Mouse (Mus musculus) hindbrain, embryonic 14.5 days (tissue): ENCODE data around the gene Nkx2-1. TPM values are rescaled to one million over a fixed set of nuclear protein-coding genes. Genes with fewer than 3 reads are reported as not detected.

Experiments used
- ATAC-seq: fragments of 200-750 bp; cut with Nextera tagmentation; 2 replicates; pipeline ENCODE4 v1.8.0; 2017; ENCODE audit warnings: moderate number of reproducible peaks, mild to moderate bottlenecking, moderate TSS enrichment, moderate library complexity; ENCODE audit not compliant: low FRiP score
- DNase-seq: peaks from one replicate; pipeline ENCODE4 v3.0.0-alpha.2; 2015; ENCODE audit warnings: low spot score
- H3K27ac ChIP-seq: fragments of 300-500 bp; sonication (generic); 2 replicates; pipeline ENCODE4 v1.5.1; 2014; ENCODE audit warnings: mild to moderate bottlenecking, moderate library complexity
- H3K27me3 ChIP-seq: fragments of 300-500 bp; sonication (generic); 2 replicates; pipeline ENCODE4 v1.6.1; 2014; ENCODE audit warnings: mild to moderate bottlenecking, low read length, mixed read lengths; ENCODE audit not compliant: control insufficient read depth, insufficient read depth
- H3K36me3 ChIP-seq: fragments of 300-500 bp; sonication (generic); replicated peaks from 2 replicates; pipeline ENCODE4 v1.6.1; 2014; ENCODE audit not compliant: control insufficient read depth, insufficient read depth
- H3K4me1 ChIP-seq: fragments of 300-500 bp; sonication (generic); replicated peaks from 2 replicates; pipeline ENCODE4 v1.6.1; 2014; ENCODE audit warnings: antibody characterized with exemption, low read length, mixed read lengths; ENCODE audit not compliant: control insufficient read depth, insufficient read depth
- H3K4me2 ChIP-seq: fragments of 300-500 bp; sonication (generic); replicated peaks from 2 replicates; pipeline ENCODE4 v1.6.1; 2014; ENCODE audit warnings: mild to moderate bottlenecking, moderate library complexity
- H3K4me3 ChIP-seq: fragments of 300-500 bp; sonication (generic); replicated peaks from 2 replicates; pipeline ENCODE4 v1.5.1; 2014; ENCODE audit warnings: mild to moderate bottlenecking, low read length
- H3K9ac ChIP-seq: fragments of 300-500 bp; sonication (generic); 2 replicates; pipeline ENCODE4 v1.6.1; 2014
- H3K9me3 ChIP-seq: fragments of 300-500 bp; sonication (generic); 2 replicates; pipeline ENCODE4 v1.6.1; 2016; ENCODE audit warnings: low read length; ENCODE audit not compliant: control insufficient read depth
- WGBS: fragments of 180-500 bp; shearing (Covaris S2); extraction: QIAGEN DNeasy Blood & Tissue Kit; methylation state at CpG from one replicate; pipeline ENCODE4 v1.1.7; 2014; 5-methylcytosine and 5-hydroxymethylcytosine counted together
- polyA plus RNA-seq: library from polyadenylated mRNA; unstranded; fragments of >200 nt; fragmentation: Nextera tagmentation; extraction: Ambion mirVana; gene quantifications from 2 replicates; pipeline ENCODE4 v1.2.1, GENCODE M21; 2014

Nkx2-1 gene
- polyA plus RNA-seq, 1 experiment from 2014 or later: not detected

DNA sequence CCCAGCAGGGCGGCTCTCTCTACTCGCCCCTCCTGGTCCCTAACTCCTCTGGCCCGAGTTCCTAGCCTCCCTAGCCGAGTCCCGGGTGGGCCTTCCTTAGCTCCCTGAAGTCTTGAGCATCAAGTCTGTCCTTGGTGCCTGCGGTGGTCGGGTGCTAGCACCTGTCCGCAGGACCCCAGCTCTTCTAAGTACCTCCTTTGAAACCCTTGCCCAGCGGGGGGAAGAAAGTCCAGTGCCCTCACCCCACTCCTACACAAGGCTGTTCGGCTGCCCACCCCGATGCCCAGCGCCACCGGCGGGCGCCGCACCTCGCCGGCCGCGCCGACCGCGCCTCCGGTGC lies 2.4 kb downstream of the Nkx2-1 start:
- no peak overlapping the region for H3K27ac ChIP-seq
- no peaks in the 10 kb centered on the region for H3K4me1 ChIP-seq
- H3K9ac ChIP-seq: no peak overlapping the region
- no peaks in the 10 kb centered on the region for H3K9me3 ChIP-seq
- no peak for DNase-seq
- peaks cover 98% of the 10 kb centered on the region for H3K27me3 ChIP-seq
- H3K4me2 ChIP-seq: peak overlapping the region; percentile 31
- WGBS: under 1% methylated on average over 24 of the region's 24 CpGs
- peak overlapping the region; percentile 11; the same call in 1 of the 2 replicates for H3K4me3 ChIP-seq
- H3K36me3 ChIP-seq: no peaks in the 10 kb centered on the region
- peak; percentile 31; the same call in 1 of the 2 replicates for ATAC-seq

DNA sequence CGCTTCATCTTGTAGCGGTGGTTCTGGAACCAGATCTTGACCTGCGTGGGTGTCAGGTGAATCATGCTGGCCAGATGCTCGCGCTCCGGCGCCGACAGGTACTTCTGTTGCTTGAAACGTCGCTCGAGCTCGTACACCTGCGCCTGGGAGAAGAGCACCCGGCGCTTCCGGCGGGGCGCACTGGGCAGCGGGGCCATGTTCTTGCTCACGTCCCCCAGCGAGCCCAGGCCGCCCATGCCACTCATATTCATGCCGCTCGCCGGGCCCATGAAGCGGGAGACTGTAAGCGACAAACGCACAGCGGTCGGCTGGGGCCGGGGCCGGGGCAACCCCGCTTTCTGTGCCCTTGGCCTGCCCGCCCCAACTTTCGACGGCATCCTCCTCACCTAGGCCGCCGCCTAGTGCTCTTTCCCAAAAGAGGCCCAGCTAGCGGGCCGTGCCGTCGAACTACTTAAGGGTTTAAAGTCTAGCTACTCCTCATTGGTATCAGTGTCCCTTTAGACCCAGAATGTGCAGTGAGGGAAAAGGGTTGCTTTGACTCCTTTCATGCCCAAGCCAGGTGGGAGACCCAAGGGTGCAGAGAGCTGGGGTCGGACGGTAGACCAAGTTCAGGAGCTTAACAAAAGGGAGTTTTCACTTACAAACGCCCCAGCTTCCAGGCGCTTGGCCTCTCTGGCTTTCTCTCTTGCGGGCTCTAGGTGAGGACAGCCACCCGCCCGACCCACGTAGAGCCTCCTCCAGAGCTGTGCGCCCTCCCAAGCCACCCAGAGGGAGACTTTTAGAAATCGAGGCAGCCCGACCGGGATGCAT lies 3.0 kb downstream of the Nkx2-1 start:
- Histone ChIP-seq H3K4me3 (no peak overlapping the region), H3K4me2 (no peak overlapping the region), H3K9me3 (no peaks in the 10 kb centered on the region), H3K27me3 (peaks cover 98% of the 10 kb centered on the region), H3K4me1 (no peaks in the 10 kb centered on the region), H3K27ac (no peak overlapping the region), H3K9ac (no peak overlapping the region), H3K36me3 (no peaks in the 10 kb centered on the region)
- ATAC-seq (no peak), DNase-seq (no peak)
- WGBS: 1% methylated on average over 54 of the region's 54 CpGs

- H3K4me1 ChIP-seq: no peaks in the 10 kb centered on the region
- no peak for DNase-seq
- no peak overlapping the region for H3K9ac ChIP-seq
- peak overlapping the region; percentile 15; the same call in 1 of the 2 replicates for H3K4me2 ChIP-seq
- H3K36me3 ChIP-seq: no peaks in the 10 kb centered on the region
- WGBS: under 1% methylated on average over 48 of the region's 50 CpGs
- H3K9me3 ChIP-seq: no peaks in the 10 kb centered on the region
- H3K27ac ChIP-seq: no peak overlapping the region
- no peak for ATAC-seq
- peaks cover 98% of the 10 kb centered on the region for H3K27me3 ChIP-seq
- H3K4me3 ChIP-seq: no peak overlapping the region
These were observed 3.7 kb downstream of the Nkx2-1 start for GRCm38 (mm10) chr12:56532986-56533495.

DNA sequence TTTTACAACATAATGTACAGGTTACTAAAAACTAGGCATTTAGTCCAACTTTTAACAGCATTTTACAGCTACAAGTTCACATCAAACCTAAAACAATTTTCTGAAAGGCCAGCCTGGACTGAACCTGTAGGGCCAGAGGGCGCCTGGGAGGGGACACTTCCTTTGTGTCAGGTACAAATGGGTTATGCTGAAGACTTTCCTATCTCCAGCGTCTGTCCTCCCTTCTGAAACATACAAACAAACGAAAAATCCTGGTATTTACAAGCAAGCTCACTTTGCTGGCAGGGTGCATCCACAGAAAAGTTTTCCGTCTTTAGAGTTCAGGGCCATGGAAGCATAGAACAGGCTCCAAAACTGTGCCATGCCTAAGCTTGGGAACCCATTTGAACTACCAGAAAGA lies 4.6 kb downstream of the Nkx2-1 start:
- ATAC-seq (no peak), DNase-seq (no peak)
- Histone ChIP-seq H3K9ac (no peak overlapping the region), H3K4me3 (no peak overlapping the region), H3K4me2 (no peak overlapping the region), H3K36me3 (no peaks in the 10 kb centered on the region), H3K27ac (no peak overlapping the region), H3K4me1 (no peaks in the 10 kb centered on the region), H3K9me3 (no peaks in the 10 kb centered on the region), H3K27me3 (peaks cover 98% of the 10 kb centered on the region)
- 2% methylated on average over 4 of the region's 4 CpGs for WGBS

DNA sequence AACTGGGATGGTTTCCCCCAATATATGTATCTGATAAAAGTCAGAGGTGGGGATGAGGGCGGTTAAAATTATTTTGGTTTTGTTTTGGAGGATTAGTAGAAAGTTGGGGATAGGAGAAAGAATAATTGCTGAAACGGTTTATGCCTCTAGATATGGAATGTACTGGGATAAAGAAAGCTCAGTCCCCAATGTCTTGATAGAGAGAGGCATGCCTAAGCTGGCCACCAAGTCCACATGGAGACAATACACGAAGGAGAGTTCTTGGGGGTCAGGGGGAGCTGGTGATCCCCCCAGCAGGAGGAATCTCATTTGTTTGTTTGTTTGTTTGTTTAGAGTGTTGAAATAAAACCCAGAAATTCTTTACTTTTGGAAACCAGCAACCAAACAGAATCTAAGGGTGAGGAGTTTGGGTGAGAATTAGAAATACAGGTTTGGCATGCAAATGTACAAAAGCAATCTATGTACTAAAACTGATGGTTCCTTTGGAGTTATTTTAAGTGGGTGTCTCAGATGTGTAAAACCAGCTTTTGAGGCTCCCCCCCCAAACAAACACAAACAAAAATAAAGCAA lies 5.6 kb downstream of the Nkx2-1 start:
- H3K4me2 ChIP-seq: no peak overlapping the region
- no peak overlapping the region for H3K27ac ChIP-seq
- H3K27me3 ChIP-seq: peaks cover 98% of the 10 kb centered on the region
- no peaks in the 10 kb centered on the region for H3K4me1 ChIP-seq
- H3K36me3 ChIP-seq: no peaks in the 10 kb centered on the region
- 0% methylated on average over 3 of the region's 3 CpGs for WGBS
- no peak overlapping the region for H3K4me3 ChIP-seq
- H3K9ac ChIP-seq: no peak overlapping the region
- no peaks in the 10 kb centered on the region for H3K9me3 ChIP-seq
- DNase-seq: no peak
- ATAC-seq: no peak

- under 1% methylated on average over 3 of the region's 3 CpGs for WGBS
- no peaks in the 10 kb centered on the region for H3K36me3 ChIP-seq
- ATAC-seq (no peak), DNase-seq (no peak)
- no peak overlapping the region for H3K4me3 ChIP-seq
- peaks cover 96% of the 10 kb centered on the region for H3K27me3 ChIP-seq
- no peaks in the 10 kb centered on the region for H3K9me3 ChIP-seq
- no peak overlapping the region for H3K4me2 ChIP-seq
- no peak overlapping the region for H3K27ac ChIP-seq
- H3K4me1 ChIP-seq: no peaks in the 10 kb centered on the region
- H3K9ac ChIP-seq: no peak overlapping the region
These were observed 6.8 kb downstream of the Nkx2-1 start for GRCm38 (mm10) chr12:56529931-56530330.

DNA sequence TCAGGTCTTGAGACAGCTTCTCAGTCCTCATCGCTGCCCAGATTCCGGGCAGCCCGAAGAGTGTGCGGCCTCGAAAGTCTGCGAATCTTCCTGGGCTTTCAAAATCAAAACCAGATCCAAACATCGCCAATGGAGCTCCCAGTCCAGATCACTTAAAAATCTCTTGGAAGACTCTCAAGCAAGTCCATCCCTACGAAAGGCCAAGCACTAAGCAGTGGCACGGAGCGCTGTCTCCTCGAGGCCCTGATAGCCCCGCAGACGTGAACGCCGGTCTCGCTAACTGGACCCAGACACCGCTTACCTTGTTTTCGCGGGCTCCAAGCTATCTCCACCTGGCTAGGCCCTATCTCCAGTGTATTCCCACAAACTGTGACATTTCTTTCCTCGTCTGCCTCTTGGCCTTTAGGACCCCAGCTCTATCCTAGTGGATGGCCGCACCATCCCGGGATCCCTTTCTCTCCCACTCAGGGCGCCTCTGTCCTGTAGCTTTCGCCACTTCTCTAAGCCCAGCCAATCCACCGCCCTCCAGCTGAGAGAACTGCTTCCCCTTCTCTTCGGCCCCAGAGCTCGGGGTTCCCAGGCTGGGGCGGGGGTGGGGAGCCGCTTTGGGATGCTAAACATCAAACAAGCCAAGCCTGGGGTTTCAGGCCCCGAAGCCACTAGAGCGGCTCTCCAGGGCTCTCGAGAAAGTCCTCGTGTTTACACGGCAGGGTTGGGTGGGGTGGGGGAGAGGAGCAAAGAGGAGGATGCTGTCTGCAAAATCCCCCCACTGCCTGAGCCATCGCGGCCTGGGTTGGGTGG lies 7.6 kb downstream of the Nkx2-1 start:
- H3K4me2 ChIP-seq: no peak overlapping the region
- DNase-seq: no peak
- H3K9ac ChIP-seq: no peak overlapping the region
- no peak overlapping the region for H3K27ac ChIP-seq
- under 1% methylated on average over 36 of the region's 36 CpGs for WGBS
- H3K9me3 ChIP-seq: no peaks in the 10 kb centered on the region
- no peaks in the 10 kb centered on the region for H3K36me3 ChIP-seq
- H3K4me1 ChIP-seq: no peaks in the 10 kb centered on the region
- peaks cover 96% of the 10 kb centered on the region for H3K27me3 ChIP-seq
- H3K4me3 ChIP-seq: no peak overlapping the region
- no peak for ATAC-seq

- Histone ChIP-seq H3K4me2 (no peak overlapping the region), H3K36me3 (no peaks in the 10 kb centered on the region), H3K9ac (no peak overlapping the region), H3K4me3 (no peak overlapping the region), H3K27me3 (peaks cover 96% of the 10 kb centered on the region), H3K9me3 (no peaks in the 10 kb centered on the region), H3K27ac (no peak overlapping the region), H3K4me1 (no peaks in the 10 kb centered on the region)
- DNase-seq (no peak), ATAC-seq (no peak)
- 3% methylated on average over 8 of the region's 8 CpGs for whole genome bisulfite sequencing
These were observed 8.6 kb downstream of the Nkx2-1 start for GRCm38 (mm10) chr12:56528034-56528570.

- H3K4me3 ChIP-seq: no peak overlapping the region
- no peak overlapping the region for H3K4me2 ChIP-seq
- peaks cover 97% of the 10 kb centered on the region for H3K27me3 ChIP-seq
- 18% methylated on average over 4 of the region's 4 CpGs for WGBS
- DNase-seq (no peak), ATAC-seq (no peak)
- H3K4me1 ChIP-seq: no peaks in the 10 kb centered on the region
- no peaks in the 10 kb centered on the region for H3K9me3 ChIP-seq
- H3K9ac ChIP-seq: no peak overlapping the region
- no peak overlapping the region for H3K27ac ChIP-seq
- H3K36me3 ChIP-seq: no peaks in the 10 kb centered on the region
These were observed 9.6 kb downstream of the Nkx2-1 start for GRCm38 (mm10) chr12:56527071-56527470.
